Mouse (Mus musculus): ENCODE results near the gene Por. TPM values are rescaled to one million over a fixed set of nuclear protein-coding genes. Genes with fewer than 3 reads are reported as not detected.
A peak's percentile ranks its signal among the peaks of the same experiment; 100 is the strongest.

Gene Por
- total RNA-seq, 2 experiments from 2014 or later = 84.4 to 91.2 TPM

DNA sequence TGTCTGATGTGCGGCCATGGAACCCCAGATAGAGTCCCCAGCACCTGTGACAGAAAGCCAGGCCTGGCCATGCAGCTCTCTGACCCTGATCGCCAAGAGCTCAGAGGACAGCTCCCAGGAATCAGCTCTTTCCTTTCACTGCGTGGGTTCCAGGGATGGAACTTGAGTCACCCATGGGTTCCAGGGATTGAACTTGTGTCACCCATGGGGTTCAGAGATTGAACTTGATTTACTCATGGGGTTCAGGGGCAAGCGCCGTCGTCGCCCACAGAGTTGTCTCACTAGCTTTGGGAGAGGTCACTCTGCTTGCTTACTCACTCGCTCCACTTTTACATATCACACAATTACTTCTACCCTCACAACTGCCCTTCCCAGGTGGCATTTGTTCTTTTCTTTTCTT lies 51.2 kb downstream of the Por start:
- intact Hi-C loops (cut with DNase I) = no loop called here
- DNase-seq (ENCODE audit: low spot score in 2 of 2) = no peak

- intact Hi-C loops (cut with DNase I) = no loop called here
- DNase-seq (ENCODE audit: low spot score in 2 of 2) = peak in 1 of 2 experiments; percentile 72
These were observed 52.3 kb downstream of the Por start for GRCm38 (mm10) chr5:135722121-135722520.

DNA sequence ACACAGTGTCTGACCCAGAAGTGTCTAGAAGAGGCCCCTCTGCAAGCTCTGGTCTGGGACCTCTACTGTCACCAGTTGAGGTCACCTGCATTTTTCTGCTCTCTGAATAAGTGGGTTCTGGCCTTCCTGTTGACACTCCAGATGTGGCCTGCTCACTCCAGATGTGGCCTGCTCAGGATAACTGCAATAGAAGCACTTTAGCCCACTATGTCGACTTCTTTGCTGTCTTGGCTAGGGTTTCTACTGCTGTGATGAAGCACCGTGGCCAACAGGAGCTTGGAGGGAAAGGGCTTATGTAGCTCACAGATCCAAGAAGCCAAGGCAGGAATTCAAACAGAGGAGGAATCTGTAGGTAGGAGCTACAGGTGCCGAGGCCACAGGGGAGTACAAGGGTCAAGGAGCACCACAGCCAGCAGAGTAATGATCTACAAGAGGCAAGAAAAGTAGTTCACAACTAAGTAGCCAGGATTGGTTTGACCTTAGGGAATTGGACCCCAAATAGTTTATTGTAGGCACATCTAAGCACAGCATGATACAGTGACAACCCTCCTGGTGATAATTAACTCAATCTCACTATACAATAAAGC lies 53.4 kb downstream of the Por start:
- no peak for DNase-seq (ENCODE audit: low spot score in 2 of 2)
- intact Hi-C loops (cut with DNase I) = no loop called here

DNA sequence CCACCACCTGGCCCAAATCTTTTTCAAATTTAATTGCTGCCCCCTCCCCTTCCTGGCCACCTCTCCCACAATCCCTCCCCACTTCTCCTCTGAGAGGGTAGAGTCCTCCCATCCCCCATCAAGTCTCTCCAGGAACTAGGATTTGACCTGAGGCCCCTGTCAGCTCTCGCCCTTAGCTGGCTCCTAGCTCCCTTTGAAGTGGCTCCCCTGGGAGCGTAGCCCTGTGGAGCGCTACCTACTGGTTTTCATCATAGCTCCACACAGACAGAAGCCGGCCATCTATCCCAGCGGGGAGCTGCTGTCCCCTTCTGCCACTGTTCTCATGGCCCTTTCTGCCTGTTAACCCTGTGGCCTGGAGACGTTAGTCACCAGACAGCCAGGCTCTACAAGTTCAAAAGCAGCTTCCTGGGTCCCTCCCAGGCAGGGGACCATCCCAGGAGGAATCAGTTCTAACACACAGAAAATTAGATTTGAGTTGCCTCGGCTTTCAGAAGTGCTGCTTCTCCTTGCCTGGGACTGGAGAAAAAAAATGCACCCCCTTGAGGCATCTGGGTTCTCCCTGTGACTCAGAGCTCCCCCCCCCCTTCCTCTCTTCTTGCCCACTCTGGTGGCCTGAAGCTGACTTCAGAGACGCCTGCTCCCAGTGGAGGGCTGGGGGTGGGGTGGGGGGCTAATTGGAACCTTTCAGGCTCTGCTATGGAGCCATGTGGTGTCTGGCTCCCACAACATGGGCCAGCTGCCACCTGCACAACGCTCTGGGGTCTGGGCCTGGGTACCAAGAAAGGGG lies 54.9 kb downstream of the Por start:
- intact Hi-C loops (cut with DNase I) = no loop called here
- no peak for DNase-seq (ENCODE audit: low spot score in 2 of 2)

GRCm38 (mm10) chr5:135725391-135725841 lies 55.6 kb downstream of the Por start:
- intact Hi-C loops (cut with DNase I) = no loop called here
- DNase-seq (ENCODE audit: low spot score in 2 of 2) = peak; percentile 47 to 71

- no peak for DNase-seq (ENCODE audit: low spot score in 2 of 2)
- intact Hi-C loops (cut with DNase I) = no loop called here
These were observed 56.2 kb downstream of the Por start for GRCm38 (mm10) chr5:135725991-135726390.

GRCm38 (mm10) chr5:135726641-135727346 lies 57.0 kb downstream of the Por start:
- intact Hi-C loops (cut with DNase I) = no loop called here
- DNase-seq (ENCODE audit: low spot score in 2 of 2) = no peak

GRCm38 (mm10) chr5:135727871-135728270 lies 58.0 kb downstream of the Por start:
- DNase-seq (ENCODE audit: low spot score in 2 of 2) = no peak
- intact Hi-C loops (cut with DNase I) = no loop called here

GRCm38 (mm10) chr5:135728361-135728760 lies 58.5 kb downstream of the Por start:
- DNase-seq (ENCODE audit: low spot score in 2 of 2) = no peak
- intact Hi-C loops (cut with DNase I) = no loop called here

DNA sequence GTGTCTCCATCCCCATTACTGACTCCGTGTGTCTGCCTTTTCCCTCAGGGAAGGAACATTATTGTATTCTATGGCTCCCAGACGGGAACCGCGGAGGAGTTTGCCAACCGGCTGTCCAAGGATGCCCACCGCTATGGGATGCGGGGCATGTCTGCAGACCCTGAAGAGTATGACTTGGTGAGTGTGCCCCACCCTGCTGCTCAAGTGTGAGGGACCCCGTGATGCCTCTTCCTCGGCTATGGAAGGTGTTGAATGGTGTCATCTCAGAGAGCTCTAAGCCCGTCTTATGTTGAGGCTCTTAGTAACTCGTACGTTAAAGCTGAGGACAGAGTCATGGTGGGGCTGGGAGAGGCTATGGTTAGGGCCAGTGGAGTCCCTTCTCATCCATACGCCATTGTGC lies 59.5 kb downstream of the Por start:
- no peak for DNase-seq (ENCODE audit: low spot score in 2 of 2)
- intact Hi-C loops (cut with DNase I) = no loop called here

DNA sequence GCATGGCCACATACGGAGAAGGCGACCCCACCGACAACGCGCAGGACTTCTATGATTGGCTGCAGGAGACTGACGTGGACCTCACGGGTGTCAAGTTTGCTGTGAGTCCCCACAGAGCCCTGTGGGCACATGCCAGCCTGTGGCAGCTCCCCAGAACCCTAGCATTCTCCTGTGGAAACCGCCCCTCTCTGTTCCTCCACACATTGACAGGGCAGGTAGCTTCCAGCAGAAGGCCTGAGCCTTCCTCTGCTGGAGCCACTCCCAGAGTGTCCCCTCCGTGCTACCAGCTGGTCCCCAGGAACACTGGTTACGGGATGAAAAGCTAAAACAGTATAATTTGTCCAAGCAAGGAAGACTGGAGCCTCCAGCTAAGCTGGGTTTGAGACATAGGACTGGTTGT lies 60.4 kb downstream of the Por start:
- intact Hi-C loops (cut with DNase I) = no loop called here
- no peak for DNase-seq (ENCODE audit: low spot score in 2 of 2)

GRCm38 (mm10) chr5:135730916-135731315 lies 61.1 kb downstream of the Por start:
- no peak for DNase-seq (ENCODE audit: low spot score in 2 of 2)
- intact Hi-C loops (cut with DNase I) = no loop called here

GRCm38 (mm10) chr5:135731322-135731721 lies 61.5 kb downstream of the Por start:
- intact Hi-C loops (cut with DNase I) = no loop called here

GRCm38 (mm10) chr5:135733071-135733470 lies 63.2 kb downstream of the Por start:
- intact Hi-C loops (cut with DNase I) = no loop called here

More at GRCm38 (mm10) chr5:135731322-135731721, 61.5 kb downstream of the Por start:
- no peak for DNase-seq (ENCODE audit: low spot score in 2 of 2)

GRCm38 (mm10) chr5:135734057-135734680 lies 64.3 kb downstream of the Por start:
- intact Hi-C loops (cut with DNase I) = no loop called here
- DNase-seq (ENCODE audit: low spot score in 2 of 2) = no peak

More at GRCm38 (mm10) chr5:135733071-135733470, 63.2 kb downstream of the Por start:
- DNase-seq (ENCODE audit: low spot score in 2 of 2) = no peak

DNA sequence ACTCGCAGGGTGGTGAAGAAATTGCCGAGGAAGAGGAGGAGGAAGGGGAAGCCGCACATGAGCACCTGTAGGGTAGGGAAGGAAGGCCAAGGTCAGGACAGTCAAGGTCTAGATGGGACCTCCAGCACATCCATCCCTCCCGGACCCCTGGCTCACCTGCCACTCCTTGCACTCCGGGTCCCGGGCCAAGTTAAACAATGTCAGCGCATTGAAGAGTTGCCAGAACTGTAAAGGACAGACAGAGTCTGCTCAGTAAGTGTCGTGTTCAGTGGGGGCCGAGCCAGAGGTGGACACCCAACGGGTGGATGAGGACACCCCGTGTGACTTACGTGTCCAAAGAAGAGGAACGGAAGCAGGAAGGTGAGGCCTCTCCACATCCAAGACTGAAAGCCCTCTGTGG lies 65.9 kb downstream of the Por start:
- intact Hi-C loops (cut with DNase I) = no loop called here
- DNase-seq (ENCODE audit: low spot score in 2 of 2) = no peak

- DNase-seq (ENCODE audit: low spot score in 2 of 2) = no peak
- intact Hi-C loops (cut with DNase I) = no loop called here
These were observed 66.7 kb downstream of the Por start for GRCm38 (mm10) chr5:135736544-135736943.

- DNase-seq (ENCODE audit: low spot score in 2 of 2) = no peak
- intact Hi-C loops (cut with DNase I) = no loop called here
These were observed 67.3 kb downstream of the Por start for GRCm38 (mm10) chr5:135737154-135737553.

DNA sequence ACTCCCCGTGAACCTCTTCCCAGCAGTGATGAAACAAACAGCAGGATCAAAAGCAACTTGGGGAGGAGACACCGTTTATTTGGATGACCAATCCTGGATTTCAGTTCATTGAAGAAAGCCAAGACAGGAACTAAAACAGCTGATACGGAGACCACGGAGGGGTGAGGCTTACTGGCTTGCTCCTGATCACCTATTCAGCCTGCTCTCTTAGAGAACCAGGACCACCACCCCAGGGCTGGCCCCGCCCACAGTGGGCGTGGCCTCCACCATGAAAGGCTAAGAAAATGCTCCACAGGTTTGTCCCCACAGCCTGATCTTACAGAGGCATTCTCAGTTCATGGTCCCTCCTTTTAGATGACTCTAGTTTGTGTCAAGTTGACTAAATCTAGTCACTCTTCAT lies 68.4 kb downstream of the Por start:
- DNase-seq (ENCODE audit: low spot score in 2 of 2) = no peak
- intact Hi-C loops (cut with DNase I) = no loop called here

DNA sequence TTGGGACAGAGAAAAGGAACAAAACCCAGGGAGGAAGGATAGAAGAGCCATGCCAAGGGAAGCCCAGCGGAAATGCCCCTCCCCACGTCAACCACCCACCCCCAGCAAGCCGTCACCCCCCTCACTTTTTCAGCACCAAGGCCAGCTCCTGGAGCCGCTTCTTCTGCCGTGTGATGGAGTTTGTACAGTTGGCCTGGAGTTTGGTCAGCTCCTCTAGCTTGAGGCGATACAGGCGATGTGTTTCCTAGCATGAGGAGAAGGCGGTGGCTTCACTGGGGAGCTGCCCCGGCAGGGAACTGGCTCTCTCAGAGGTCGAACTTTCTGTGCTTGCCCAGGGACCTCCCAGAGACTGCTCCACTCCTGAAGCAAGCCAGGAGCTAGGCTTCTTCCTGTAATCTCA lies 72.3 kb downstream of the Por start:
- DNase-seq (ENCODE audit: low spot score in 2 of 2) = no peak
- intact Hi-C loops (cut with DNase I) = no loop called here
